Mouse (Mus musculus): Measurements from ENCODE around the gene Gm21366.
"Not testable (repeated sequence)": the region's sequence is repeated elsewhere in the genome, so short reads cannot be mapped to it uniquely, and the experiment has no call there.

Gene Gm21366

GRCm38 (mm10) chrY:22861156-22861555, at the start of gene Gm21366:
Gm21366 (minus strand) TSS chrY:22861256.
- DNase-seq: not testable (repeated sequence)

Data from lung, postnatal 14 days (tissue).